Mouse (Mus musculus): ENCODE data around the gene Mia.

Gene Mia

DNA sequence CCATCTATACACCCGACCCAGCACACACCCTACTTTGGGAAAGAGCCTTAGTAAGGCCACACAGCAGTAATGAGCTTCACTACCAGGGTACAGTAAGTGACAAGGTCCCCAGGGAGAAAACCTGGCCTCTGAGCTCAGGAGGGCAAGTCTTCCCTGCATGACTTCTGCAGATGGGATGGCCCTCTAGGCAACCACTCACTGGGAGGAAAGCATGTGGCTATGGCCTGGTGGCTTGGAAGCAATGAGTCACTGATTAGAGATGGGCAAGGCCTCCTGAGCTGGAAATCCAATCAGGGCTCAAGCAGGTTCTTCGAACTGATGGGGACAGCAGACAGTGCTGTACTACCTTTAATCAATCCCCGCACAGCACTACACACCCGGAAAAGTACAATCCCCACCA, 19.2 kb downstream of the Mia start:
- no peak for DNase-seq (ENCODE audit: low read depth in 2 of 2, low spot score in 2 of 2)

DNA sequence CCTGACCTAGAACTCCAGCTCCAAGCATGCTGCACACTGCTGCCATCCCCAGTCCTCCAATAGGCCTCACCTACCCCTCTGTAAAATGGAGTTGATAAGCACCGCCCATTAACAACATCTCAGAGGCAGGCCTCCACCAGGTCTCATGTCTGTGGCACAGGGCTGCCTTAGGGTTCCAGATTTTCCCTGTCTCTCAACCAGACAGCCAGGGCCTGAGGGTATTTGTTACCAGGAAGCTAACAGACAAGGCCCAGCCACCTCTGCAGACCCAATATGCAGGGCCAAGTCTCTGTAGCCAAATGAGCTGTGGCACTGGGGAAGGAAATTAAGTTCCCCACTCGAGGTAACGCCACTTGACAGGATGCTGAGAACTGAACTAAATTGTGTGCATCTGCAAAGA, 20.0 kb downstream of the Mia start:
- no peak for DNase-seq (ENCODE audit: low read depth in 2 of 2, low spot score in 2 of 2)

DNA sequence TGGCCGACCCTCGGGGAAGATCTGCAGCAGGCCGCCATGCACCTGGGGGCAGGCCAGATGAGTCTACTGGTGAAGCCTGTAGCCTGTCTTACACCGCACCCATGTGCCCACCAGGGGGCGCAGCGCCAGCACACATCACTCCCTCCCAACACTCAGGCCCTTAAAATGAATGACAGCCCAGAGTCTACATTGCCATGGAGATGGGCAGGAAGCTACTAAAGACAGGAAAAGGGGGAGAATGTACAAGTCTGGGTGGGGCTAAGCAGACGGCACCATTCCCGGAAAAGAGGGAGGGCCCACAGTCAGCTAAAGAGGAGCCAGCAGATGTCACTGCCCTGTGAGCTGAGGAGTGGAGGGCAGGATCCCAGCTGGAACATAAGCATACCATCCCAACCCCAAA, 21.1 kb downstream of the Mia start:
- DNase-seq (ENCODE audit: low read depth in 2 of 2, low spot score in 2 of 2): peak; percentile 87

DNA sequence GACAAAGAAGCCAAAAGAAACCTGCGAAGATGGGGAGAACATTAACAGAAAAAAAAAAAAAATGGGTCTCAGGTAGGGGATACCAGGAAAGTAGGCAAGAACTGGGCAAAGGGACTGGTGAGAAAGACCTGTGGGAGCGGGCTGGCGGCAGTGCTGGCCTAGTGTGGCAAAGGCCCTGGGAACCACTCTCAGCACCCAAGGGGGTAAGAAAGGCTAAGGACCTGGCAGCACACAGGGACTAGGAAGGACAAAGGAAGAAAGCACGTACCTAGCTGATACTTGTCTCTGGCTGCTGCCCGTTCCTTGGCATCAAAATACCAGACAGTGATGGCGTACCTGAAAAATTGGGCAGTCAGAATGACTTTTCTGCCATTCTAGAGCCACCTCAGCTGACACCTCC, 21.7 kb downstream of the Mia start:
- DNase-seq (ENCODE audit: low read depth in 2 of 2, low spot score in 2 of 2): no peak

DNA sequence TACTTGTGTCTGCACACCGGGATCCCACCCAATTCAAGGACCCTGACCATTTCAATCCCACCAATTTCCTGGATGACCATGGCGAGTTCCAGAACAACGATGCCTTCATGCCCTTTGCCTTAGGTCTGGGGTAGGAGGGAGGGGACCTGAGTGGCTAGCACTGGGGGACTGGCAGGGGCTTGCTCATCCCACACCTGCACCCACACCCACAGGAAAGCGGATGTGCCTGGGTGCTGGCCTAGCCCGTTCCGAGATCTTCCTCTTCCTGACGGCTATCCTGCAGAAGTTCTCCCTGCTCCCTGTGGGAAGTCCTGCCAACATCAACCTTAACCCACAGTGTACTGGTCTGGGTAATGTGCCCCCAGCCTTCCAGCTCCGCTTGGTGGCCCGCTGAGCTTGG, 22.8 kb downstream of the Mia start:
- no peak for DNase-seq (ENCODE audit: low read depth in 2 of 2, low spot score in 2 of 2)

DNA sequence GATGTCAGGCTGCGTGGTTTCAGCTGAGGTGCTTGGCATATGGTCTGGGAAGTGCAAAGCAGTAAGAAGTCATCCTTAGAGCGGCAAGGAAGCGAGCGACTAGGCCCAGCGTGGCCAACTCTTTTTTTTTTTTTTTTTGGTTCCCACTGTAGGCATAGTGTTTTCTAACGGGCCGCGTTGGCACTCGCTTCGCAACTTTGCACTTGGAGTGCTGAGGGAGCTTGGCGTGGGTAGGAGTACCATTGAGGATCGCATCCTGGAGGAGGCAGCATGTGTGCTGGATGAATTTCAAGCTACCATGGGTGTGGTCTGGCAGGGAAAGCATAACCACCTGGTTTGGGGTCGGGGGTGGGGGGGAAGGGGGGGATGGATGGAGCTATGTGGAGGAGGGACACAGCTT, 25.0 kb downstream of the Mia start:
- DNase-seq (ENCODE audit: low read depth in 2 of 2, low spot score in 2 of 2): no peak

DNA sequence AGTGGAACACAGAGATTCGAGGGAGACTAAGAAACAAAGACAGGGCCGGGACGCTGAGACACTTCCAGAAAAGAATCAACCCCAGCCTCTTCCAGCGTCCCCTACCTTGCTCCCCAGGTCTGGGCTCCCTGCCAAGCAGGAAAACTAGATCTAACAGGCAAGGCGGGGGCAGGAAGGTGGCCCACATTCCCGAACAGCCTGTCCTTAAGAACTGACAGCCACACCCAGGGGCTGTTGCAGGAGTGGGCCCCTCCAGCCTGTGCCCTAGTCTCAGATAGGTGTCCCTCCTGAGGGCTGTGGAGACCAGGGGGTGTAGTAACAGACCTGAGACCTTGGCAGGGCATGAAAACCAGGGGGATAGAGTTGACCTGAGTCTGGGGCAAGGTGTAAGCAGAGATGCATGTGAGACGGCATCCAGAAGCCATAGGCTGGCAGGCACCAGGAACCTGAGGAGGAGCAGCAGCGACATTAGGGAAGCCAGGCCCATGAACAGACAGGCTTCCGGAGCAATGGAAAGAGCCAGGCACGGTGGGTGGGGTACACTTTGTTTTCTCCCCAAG, 27.7 kb downstream of the Mia start, which contains the start of gene Cyp2t4:
Gene Cyp2t4 (plus strand): TSS at position 510 of the 560 bp plus-strand sequence.
- DNase-seq (ENCODE audit: low read depth in 2 of 2, low spot score in 2 of 2): no peak

DNA sequence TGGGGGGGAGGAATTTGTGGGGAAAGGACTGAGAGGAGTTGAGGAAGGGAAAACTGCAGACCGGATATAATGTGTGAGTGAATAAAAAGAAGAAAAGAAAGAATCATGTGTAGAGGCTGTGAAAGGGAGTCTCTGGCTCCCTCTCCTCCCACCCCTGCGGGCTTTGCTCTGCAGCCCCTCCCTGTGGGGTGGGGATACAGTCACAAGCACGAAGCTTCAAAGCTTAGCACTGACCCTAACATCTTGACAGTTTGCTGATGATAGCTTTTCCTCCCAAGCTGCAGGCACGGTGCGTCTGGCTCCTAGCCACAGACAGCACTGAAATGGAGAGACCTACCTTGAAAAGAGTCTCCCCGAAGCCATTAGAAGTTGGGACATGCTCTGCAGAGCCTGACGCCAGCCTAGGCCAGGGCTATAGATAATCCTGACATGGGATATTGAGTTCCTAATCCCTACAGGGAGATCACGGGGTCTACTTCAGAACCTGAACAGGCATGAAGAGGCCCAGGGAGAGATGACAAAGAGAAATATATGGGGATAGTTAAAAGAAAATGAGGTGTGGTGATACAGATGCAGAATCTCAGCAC, 44.5 kb downstream of the Mia start:
- no peak for DNase-seq (ENCODE audit: low read depth in 2 of 2, low spot score in 2 of 2)

DNA sequence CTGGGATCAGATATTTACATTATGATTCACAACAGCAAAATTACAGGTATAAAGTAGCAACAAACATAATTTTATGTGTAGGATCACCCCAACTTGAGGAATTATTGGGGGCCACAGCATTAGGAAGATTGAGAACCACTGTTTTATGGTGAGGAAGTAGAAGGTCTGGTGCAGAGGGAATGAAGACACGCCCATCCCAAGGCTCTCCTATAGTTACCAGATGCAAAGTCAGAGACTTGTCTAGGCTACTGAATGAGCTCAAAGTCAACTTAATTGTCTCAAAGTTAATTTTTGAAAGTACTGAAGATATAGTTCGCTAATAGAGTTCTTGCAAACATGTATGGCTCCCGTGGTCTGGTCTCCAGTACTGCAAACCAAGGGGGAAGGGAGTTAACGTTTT, 47.2 kb downstream of the Mia start:
- no peak for DNase-seq (ENCODE audit: low read depth in 2 of 2, low spot score in 2 of 2)

DNA sequence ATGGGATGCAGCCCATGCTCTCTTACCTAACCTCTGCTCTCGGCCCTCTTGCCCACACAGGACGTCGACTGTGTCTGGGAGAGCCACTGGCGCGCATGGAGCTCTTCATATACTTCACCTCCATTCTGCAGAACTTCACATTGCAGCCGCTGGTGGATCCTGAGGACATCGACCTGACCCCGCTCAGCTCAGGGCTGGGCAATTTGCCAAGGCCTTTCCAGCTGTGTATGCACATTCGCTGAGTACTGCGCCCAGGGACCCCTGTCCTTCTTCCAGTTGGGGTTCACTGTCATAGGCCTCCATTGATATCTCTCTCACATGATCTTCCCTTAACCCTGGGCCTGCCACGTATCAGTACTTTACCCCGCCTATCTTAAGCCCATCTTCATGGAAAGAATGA, 47.8 kb downstream of the Mia start:
- no peak for DNase-seq (ENCODE audit: low read depth in 2 of 2, low spot score in 2 of 2)

DNA sequence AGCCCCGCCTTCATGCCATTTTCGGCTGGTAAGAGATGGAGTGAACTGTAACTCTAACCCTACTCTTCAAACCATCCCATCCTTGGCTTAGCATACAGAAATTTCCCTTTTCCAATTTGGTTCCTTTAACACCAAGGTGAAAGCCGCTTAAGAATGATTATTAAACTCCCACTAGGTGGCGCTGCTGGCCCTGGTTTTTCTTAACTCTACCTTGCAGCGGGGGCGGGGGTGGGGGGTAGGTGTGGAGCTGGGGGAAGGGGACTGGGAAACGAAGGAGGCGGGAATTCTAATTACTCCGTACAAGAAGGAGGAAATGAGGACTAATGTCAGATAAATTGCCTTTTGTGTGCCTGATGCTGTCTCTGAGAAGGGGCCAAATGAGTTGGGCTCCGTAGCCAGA, 48.4 kb downstream of the Mia start:
- peak in 1 of 2 experiments; percentile 24 for DNase-seq (ENCODE audit: low read depth in 2 of 2, low spot score in 2 of 2)

DNA sequence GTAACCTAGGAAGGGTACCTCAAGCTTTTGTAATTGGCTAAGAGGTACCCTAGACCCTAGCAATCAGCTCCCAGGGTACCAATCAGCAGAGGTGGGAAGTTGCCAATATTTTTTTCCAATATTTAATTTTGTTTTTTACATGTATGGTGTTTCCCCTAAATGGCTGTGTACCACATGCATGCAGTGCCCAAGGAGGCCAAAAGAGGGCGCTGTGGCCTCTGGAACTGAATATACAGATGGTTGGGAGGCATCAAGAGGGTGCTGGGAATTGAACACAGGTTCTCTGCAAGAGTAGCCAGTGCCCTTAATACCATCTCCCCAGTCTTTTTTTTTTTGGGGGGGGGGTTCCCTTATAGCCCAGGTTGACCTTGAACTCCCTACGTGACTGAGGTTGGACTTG, 49.6 kb downstream of the Mia start:
- DNase-seq (ENCODE audit: low read depth in 2 of 2, low spot score in 2 of 2): no peak

DNA sequence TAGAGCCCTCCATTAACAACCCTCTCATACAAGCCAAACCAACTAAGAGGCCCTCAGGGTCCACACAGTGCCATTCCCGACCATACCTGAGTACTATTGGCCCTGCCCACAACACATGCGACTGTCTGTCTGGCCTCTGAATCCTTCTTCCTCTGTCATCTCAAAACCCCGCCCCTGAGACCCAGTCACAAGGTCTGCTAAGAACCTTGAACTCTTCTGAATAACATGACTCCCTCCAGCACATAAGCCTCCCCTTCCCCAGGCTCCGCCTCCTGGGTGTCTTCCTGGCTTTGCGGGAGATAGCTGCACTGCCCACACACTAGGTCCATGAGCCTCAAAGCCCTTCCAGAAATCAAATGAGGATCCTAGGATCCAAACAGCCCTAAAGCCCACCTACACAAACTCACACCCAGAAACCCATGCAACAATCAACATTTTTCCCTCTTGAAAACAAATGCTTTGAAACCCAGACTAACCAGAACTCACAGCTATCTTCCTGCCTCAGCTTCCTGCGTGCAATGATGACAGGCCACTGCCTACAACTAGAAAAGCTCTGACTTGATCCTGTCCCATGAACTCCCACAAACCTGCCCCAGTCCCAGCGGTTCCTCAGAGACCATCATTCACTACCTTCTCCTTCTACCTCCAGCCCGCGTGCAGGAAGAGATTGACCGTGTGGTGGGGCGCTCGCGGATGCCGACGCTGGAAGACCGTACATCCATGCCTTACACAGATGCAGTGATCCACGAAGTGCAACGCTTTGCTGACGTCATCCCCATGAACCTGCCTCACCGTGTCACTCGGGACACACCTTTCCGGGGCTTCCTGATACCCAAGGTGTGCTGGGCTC, 50.2 kb downstream of the Mia start:
- DNase-seq (ENCODE audit: low read depth in 2 of 2, low spot score in 2 of 2): no peak

DNA sequence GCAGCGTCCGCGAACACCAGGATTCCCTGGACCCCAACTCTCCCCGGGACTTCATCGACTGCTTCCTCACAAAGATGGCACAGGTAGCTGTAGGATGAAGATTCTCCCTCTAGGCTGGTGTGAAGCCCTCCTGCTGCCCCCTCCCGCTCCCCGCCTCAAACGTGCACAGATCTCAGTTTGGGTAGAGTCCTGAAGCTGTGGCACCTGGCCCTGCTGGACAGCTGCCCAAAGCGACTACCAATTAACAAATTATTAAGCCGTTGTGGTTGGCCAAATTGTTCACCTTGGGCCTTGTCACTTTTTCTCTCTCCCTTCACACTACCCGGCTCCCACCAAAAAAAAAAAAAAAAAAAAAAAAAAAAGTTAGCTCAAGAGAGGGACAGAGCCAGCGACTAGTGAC, 51.1 kb downstream of the Mia start:
- DNase-seq (ENCODE audit: low read depth in 2 of 2, low spot score in 2 of 2): no peak

All from CD8-positive naive resting alpha-beta T cell, adult 2 months (primary cell).